Mouse (Mus musculus): Measurements from ENCODE around the gene Zfp780b.
"Not testable (repeated sequence)": the region's sequence is repeated elsewhere in the genome, so short reads cannot be mapped to it uniquely, and the experiment has no call there.

Zfp780b gene

DNA sequence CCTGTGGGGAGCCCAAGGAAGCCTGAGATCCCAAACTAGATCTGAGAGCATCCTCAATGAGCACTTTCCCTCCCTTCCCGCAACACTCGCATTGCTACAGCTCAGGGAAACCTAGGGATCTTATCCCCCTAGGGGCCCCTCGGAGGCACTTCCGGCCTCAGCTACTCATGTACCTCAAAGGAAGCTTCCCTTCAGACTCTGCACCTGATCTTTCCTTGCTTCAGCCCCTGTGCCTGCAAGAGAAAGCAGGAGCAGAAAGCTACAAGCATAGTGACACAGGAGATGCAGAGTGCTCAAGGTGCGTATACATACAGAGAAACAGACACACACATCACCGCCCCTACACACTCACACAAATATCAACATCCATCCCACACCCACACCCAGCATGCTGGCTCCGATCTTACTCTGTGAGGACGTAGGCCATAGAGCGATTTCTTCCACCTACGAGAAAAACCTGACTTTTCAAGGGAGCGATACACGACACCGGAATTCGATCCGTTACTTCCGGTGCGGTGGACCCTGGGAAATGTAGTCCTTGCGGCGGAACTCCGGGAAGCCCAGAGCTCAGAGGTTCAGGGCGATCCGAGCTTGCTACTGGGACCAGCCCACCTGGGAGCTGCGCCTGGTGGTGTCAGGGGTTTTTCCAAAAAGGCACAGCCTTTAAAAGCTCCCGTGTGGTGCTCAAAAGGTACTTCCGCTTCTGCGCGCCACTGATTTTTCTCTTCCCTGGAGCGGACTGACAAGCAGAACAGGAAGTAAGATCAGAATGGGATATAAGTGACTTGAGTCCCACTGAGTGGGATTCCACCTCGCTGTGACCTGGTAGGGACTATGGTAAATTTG, at the start of gene Zfp780b:
Gene Zfp780b, minus strand, starts transcription at position 489 of the 846 bp plus-strand sequence.
- peak; percentile 84 for DNase-seq

DNA sequence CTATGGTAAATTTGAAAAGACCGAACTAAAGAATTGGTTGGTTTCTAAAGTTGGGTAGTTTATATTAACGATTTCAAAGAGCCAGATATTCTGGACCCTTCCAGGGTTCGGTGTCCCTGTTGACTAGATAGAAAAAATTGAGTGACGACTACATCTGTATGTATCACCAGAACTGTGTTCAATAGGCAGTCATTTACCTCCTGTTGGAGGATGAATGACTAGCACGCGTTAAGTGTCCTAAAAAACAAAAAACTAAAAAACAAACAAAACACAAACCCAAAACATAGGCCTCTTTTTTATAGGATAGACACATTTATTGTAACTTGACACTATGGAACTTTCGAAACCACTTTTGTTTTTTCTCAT, 35.5 kb upstream of the Zfp780b start:
- DNase-seq = no peak

DNA sequence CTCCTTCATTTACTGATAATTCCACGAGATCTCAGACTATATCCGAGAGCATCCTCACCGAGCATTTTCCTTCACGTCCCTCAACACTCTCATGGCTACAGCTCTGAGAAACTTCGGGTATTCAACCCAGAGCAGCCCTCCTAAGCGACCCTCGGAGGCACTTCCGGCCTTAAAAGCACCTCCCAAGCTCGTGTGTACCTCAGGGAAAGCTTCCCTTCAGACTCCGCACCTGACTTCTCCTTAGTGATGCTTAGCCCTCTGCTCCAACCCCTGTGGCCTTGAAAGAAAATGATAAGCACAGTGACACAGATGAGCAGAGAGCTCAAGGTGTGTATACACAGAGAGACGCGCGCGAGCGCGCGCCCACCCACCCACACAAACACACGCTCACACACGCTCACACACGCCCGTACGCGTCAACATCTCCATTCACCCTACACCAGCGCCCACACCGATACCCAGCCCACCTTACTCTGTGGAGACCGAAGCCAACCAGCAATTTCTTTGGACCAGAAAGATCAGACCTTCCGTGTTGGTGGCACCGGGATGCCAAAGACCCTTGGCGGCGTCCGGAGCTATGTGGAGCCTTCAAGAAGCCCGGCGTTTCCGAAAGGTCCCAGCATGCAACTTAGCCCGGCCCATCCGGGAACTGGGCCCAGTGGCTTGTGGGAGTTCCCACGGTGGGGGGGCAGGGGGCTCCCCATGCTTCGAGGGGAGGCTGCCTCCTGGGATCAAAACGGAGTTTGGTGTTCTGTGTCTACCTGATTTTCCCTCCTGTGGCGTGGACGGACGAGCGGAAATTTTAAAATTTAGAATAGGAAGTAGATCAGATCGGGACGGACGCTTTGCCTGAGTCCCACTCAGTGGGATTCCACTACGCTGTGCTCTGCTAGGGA, 34.8 kb upstream of the Zfp780b start, which contains the start of gene Zfp850:
Gene Zfp850, minus strand, starts transcription at position 567 of the 896 bp plus-strand sequence.
- DNase-seq = peak; percentile 76

DNA sequence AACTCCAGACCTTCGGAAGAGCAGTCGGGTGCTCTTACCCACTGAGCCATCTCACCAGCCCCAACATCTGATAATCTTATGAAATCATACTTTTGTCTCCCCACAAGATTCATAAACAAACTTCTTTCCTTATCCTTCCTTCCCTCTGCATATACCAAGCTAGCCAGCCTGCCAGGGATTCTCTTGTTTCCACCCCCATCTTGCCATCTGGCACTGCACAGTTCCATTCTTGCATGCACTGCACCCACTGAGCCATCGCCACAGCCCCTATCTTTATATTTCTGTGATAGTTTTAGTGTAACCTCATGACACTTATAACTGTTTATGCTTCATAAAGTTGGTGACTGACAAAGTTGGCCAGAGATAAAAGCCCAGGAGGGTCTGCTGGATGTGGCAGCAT, 31.3 kb upstream of the Zfp780b start:
- no peak for DNase-seq

DNA sequence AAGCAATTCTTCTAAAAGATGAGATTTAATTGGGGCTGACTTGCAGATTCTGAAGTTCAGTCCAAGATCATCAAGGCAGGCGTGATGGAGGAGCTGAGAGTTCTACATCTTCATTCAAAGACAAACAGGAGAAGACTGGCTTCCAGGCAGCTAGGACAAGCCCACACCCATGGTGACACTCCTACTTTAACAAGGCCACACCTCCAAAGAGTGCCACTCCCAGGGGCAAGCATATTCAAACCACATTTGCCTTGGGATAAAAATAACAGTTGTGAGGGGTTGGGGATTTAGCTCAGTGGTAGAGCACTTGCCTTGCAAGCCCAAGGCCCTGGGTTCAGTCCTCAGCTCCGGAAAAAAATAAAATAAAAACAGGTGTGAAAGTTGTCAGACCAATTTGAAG, 3.2 kb upstream of the Zfp780b start:
- no peak for DNase-seq

DNA sequence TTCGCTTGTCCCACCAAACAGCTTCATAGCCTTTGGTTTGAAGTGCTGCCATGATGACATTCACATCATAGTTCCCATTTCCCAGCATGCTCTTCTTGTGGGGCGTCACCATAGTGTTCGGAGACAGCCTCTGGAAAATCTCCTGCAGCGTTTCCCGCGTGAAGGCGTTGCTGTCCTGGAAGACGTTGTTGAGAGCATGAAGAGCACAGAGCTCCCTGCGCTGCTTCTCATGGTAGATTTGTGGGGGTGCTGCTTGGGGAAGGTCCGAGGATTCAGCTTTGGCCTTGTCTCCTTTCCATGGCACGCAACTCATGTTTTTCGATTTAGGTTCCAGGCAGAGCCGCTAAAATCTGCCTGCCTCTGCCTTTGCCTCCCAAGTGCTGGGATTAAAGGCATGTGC, 29.5 kb downstream of the Zfp780b start:
- not testable (repeated sequence) for DNase-seq

DNA sequence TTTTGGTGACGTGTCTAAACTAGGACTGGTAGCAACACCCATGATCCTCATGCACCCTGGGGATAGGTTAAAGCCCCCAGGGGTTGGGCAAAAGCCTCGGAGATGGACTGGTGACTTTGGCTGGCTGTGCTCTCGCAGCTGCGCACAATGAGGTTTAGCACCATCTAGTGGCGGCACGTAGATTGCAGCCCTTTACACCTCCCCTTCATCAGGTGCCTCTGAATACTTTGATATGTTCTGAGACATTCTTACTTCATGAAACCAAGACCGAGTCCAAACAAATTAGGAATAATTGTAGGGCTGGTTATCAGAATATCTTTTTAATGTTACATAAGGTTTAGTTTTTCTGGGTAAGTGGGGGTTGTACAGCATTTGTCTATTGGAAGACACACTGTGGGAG, 37.1 kb downstream of the Zfp780b start:
- peak; percentile 29 for DNase-seq

DNA sequence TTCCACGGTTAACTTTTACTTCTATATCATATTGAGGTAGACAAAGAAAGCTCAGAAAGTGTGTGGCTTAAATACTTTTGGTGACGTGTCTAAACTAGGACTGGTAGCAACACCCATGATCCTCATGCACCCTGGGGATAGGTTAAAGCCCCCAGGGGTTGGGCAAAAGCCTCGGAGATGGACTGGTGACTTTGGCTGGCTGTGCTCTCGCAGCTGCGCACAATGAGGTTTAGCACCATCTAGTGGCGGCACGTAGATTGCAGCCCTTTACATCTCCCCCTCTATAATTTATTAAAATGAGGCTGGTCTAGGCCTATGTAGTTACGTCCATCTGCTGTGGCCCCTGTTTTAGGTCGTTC, 45.2 kb downstream of the Zfp780b start:
- not testable (repeated sequence) for DNase-seq

DNA sequence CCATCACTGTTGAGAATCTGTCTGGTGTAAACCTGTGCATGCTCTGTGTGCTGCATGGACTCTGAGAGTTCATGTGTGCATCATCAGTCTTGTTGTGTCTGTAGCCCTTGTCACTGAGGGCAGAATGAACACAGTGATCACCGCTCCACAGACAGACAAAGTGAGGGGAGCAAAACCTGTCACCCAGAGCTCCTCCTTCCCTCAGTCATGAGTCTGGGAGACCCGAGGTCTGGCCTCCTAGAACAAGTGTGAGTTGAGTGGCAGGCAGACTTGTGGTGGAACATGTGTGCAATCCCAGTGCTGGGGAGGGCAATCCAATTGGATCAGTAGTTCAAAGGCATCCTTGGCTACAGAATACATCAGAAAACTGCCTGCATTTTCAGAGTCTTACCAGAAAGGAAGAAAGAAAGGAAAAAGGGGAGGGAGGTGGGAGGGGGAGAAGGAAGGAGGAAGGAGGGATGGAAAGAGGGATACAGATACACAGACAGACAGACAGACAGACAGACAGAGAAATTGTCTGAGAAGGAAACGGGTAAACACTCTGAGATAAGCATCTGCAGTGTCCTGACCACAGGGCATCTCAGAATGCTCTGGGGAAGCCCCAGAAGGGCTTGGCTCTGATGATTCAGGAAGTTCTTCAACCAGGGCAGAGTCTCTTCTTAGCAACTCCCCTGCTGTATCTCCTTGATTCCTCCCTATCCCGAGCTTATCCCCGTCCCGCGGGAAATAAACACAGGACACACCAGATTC, 45.7 kb downstream of the Zfp780b start:
- DNase-seq = no peak

DNA sequence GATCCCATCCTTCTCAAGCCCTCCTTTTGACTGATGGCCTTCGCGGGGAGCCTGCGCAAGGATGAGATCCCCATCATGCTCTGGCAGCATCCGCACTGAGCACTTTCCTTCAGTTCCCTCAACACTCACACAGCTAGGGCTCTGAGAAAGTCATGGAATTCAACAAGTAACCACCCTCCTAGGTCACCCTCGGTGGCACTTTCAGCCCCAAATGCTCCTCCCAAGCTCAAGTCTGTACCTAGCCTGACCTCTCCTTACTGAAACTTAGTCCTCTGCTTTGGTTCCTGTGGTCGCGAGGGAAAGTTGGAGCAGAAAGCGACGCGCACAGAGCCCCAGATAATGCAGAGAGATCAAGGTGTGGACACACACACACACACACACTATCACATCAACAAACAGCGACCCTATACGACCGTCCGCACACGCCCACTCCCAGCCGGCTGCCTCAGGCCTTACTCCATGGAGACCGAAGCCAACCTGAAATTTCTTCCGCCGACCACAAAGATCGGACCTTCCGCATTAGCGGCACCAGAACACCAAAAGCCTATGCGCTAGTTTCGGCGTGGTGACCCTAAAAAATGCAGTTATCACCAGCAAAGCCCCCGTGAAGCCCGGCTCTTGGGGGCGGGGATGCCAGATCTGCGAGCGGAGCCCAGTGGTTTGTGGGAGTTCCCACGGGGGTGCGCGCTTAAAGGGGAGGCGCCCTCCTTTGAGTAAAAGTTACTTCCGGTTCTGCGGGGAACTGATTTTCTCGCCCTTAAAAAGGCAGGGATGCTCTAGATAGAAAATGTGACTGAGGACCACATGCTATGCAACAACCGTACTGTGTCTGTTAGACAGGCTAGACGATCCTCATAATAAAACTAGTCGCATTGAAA, 49.9 kb downstream of the Zfp780b start, which contains the start of gene Zfp974:
Gene Zfp974, minus strand, starts transcription at position 643 of the 878 bp plus-strand sequence.
- DNase-seq = peak; percentile 61

DNA sequence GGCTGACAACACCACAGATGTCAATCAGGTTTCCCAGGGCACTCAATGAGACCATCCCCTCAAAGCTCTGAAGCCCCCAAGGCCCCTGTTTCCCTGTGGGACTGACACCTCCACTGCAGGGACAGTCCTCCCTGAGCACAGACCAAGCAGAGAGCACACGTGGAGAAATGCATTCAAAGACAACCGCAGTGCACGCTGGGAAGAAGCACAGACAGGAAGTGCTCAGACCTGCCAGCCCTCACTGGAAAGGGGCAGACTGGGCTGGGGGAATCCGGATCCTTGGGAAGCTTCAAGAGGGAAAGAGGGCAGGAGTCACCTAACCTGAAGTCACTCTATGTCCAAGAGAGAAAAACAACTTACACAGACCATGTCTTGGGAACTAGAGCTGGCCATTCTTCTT, 51.9 kb downstream of the Zfp780b start:
- DNase-seq = not testable (repeated sequence)

DNA sequence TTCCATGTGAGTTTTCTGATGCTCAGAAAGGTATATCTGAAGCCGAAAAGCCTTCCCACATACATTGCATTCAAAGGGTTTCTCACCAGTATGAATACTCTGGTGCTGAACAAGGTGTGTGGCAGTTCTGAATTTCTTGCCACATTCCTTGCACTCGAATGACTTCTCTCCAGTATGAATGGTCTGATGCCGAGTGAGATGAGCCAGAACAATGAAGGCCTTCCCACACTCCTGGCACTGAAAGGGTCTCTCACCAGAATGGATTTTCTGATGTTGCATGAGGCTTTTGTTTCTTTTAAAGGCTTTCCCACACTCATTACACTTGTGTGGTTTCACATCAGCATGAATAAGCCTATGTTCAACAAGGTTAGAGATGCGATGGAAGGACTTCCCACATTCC, 68.0 kb downstream of the Zfp780b start:
- not testable (repeated sequence) for DNase-seq

Measured in kidney, adult 18-20 months (tissue).